Mouse (Mus musculus): ENCODE data around the gene BC004004. TPM values are rescaled to one million over a fixed set of nuclear protein-coding genes. Genes with fewer than 3 reads are reported as not detected.
"Not testable (repeated sequence)": the region's sequence is repeated elsewhere in the genome, so short reads cannot be mapped to it uniquely, and the experiment has no call there.

The BC004004 gene
- polyA plus RNA-seq, 1 experiment from 2014 or later = 71.1 TPM

DNA sequence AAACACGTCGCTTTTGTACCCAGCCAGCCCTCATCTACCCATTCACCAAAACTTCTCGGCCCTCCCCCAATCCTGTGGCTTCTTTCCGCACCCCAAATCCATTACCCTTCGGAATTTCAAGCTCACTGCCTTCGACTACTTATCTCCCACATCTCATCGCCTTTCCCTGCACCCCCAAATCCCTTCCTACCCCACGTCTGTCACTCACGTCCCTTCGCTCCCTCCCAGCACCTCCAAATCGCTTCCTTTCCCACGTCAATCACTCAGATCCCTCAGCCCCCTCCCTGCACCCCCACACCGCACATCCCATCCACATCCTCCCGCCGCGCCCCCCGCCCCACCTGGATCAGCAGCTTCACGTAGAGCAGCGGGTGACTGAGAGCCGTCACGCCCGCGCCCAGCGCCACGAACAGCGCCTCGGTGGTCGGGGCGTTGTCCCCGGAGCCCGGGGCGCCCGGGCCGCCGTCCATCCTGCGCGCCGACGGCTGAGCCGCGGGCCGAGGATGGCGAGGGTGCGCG lies 78.6 kb downstream of the BC004004 start:
- ATAC-seq (ENCODE audit: insufficient read depth) = peak; percentile 29

DNA sequence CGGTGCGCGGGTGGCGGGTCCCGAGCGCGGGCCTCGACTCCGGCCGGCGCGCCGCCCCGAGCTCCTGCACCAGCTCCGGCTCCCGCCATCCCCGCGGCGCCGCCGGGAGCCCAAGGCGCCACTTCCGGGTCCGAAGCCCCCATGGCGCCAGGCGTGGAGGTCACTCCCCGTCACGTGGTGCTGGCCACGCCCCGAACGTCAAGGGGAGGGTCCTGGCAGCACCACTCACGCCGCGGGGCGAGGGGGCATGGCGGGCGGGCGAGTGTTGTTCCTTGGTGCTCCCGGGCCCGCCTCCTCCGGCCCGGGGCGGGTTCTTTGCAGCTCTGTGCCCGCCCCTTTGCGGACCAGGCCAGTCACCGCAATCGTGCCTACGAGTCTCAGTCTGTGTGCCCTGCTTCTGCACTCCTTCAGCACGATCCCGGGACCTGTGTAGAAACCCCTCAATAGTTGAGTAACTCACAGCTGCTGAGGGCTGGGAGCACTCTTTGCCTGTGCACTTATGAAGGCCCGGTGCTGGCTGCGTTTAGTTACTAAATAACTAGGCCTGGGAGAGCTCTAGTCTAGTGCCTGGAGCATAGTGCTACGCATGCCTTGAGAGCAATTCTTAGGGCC lies 79.2 kb downstream of the BC004004 start, which contains the start of gene Mtch1:
TSS of gene Mtch1 (minus strand) at position 290 of the 612 bp plus-strand sequence.
- ATAC-seq (ENCODE audit: insufficient read depth) = peak; percentile 95
- no peak for TF ChIP-seq CTCF (IDR thresholded peaks at IDR 0.05; ENCODE audit: low read depth)
- H3K27me3 ChIP-seq (ENCODE audit: insufficient read depth, low read length) = no peaks in the 10 kb centered on the region

More for the DNA sequence above, 78.6 kb downstream of the BC004004 start:
- Histone ChIP-seq H3K27ac (ENCODE audit: low read depth) (peak overlapping the region; percentile 76), H3K27me3 (ENCODE audit: insufficient read depth, low read length) (no peaks in the 10 kb centered on the region), H3K4me3 (ENCODE audit: low read depth, low read length) (peak overlapping the region; percentile 95), H3K4me1 (ENCODE audit: insufficient read depth) (peaks cover 17% of the 10 kb centered on the region), H3K9ac (peak overlapping the region; percentile 92), H3K36me3 (ENCODE audit: insufficient read depth) (peaks cover 22% of the 10 kb centered on the region; the same call in 1 of the 2 replicates), H3K9me3 (ENCODE audit: low read depth, low read length) (no peaks in the 10 kb centered on the region), H3K4me2 (peak overlapping the region; percentile 62)
- DNase-seq = no peak
- no peak for TF ChIP-seq CTCF (IDR thresholded peaks at IDR 0.05; ENCODE audit: low read depth)
- under 1% methylated on average over 45 of the region's 45 CpGs for WGBS

DNA sequence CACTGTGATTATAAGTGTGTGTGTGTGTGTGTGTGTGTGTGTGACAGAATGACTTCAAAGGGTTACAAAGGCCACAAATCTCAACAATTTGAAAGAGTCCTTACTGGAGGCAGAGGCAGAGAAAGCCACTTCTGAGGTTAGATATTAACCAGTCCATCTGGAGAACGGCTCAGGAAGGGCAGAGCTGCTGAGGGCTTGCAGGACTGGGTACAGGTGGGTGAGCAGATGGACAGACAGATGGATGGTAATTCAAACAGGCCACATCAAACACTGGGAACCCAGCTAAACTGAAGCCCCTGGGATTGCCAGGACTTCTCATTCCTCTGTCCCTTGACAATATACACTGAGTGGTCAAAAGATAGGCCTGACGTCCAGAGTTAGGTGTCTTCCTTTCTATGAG lies 80.4 kb downstream of the BC004004 start:
- DNase-seq (peak; percentile 34), ATAC-seq (ENCODE audit: insufficient read depth) (no peak)
- peak overlapping the region; percentile 24; the same call in 1 of the 2 replicates for H3K27ac ChIP-seq (ENCODE audit: low read depth)
- H3K9ac ChIP-seq = no peak overlapping the region
- H3K4me1 ChIP-seq (ENCODE audit: insufficient read depth) = peaks cover 12% of the 10 kb centered on the region; the same call in 1 of the 2 replicates
- no peak for TF ChIP-seq CTCF (IDR thresholded peaks at IDR 0.05; ENCODE audit: low read depth)
- H3K4me3 ChIP-seq (ENCODE audit: low read depth, low read length) = no peak overlapping the region
- no peak overlapping the region for H3K4me2 ChIP-seq
- H3K27me3 ChIP-seq (ENCODE audit: insufficient read depth, low read length) = no peaks in the 10 kb centered on the region
- H3K36me3 ChIP-seq (ENCODE audit: insufficient read depth) = peaks cover 6% of the 10 kb centered on the region; the same call in 1 of the 2 replicates
- no peaks in the 10 kb centered on the region for H3K9me3 ChIP-seq (ENCODE audit: low read depth, low read length)
- 79% methylated on average over 2 of the region's 2 CpGs for WGBS

More for the DNA sequence above, 79.2 kb downstream of the BC004004 start, which contains the start of gene Mtch1:
- Histone ChIP-seq H3K4me1 (ENCODE audit: insufficient read depth) (peaks cover 12% of the 10 kb centered on the region; the same call in 1 of the 2 replicates), H3K4me3 (ENCODE audit: low read depth, low read length) (peak within 1 kb of the TSS; percentile 95), H3K9ac (peak within 1 kb of the TSS; percentile 92), H3K9me3 (ENCODE audit: low read depth, low read length) (no peaks in the 10 kb centered on the region), H3K27ac (ENCODE audit: low read depth) (peak within 1 kb of the TSS; percentile 76), H3K4me2 (peak within 1 kb of the TSS; percentile 62), H3K36me3 (ENCODE audit: insufficient read depth) (peaks cover 18% of the 10 kb centered on the region; the same call in 1 of the 2 replicates)
- peak; percentile 99 for DNase-seq
- WGBS = under 1% methylated on average over 46 of the region's 53 CpGs

DNA sequence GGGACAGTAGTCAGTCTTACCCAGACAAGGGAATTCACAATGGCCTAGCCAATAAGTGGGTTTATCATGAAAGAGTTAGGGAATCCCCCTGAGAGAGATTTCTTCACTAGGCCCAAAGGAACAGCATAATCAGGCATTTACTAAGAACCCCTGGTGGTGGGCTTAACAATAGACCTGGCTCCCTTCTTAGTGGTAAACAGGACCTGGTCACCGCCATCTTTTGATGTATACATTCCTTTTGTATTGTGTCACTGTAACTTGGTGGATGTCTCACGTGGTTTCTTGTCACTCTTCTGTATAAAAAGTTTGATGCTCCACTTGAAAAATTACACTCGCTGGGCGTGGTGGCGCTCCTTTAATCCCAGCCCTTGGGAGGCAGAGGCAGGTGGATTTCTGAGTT lies 82.5 kb downstream of the BC004004 start:
- DNase-seq; H3K36me3 ChIP-seq (ENCODE audit: insufficient read depth); H3K4me3 ChIP-seq (ENCODE audit: low read depth, low read length); ATAC-seq (ENCODE audit: insufficient read depth); H3K4me2 ChIP-seq; H3K9me3 ChIP-seq (ENCODE audit: low read depth, low read length); H3K27ac ChIP-seq (ENCODE audit: low read depth); H3K9ac ChIP-seq; H3K27me3 ChIP-seq (ENCODE audit: insufficient read depth, low read length): not testable (repeated sequence)
- H3K4me1 ChIP-seq (ENCODE audit: insufficient read depth) = peaks cover 20% of the 10 kb centered on the region
- WGBS = 76% methylated on average over 5 of the region's 5 CpGs

DNA sequence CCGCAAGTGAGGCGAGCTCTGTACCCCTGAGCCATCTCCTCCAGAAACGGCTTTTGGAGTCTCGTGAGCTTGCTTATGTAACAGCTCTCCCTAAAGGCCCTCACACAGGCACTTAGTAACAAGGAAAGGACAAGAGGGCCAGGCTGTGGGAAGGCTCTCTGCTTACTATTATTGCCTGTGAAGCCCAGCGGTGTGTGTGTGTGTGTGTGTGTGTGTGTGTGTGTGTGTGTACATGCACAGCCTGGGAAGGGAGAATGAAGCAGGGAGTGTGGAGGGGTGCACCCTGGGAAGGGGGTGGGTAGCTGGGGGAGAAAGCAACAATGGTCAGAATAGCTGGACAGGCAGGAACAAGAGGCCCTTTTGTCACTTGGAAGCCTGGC lies 86.9 kb downstream of the BC004004 start:
- TF ChIP-seq CTCF (IDR thresholded peaks at IDR 0.05; ENCODE audit: low read depth) = no peak
- Histone ChIP-seq H3K4me3 (ENCODE audit: low read depth, low read length) (no peak overlapping the region), H3K4me1 (ENCODE audit: insufficient read depth) (peaks cover 21% of the 10 kb centered on the region), H3K9ac (no peak overlapping the region; the same call in 1 of the 2 replicates), H3K36me3 (ENCODE audit: insufficient read depth) (no peaks in the 10 kb centered on the region), H3K27ac (ENCODE audit: low read depth) (peak overlapping the region; percentile 93), H3K27me3 (ENCODE audit: insufficient read depth, low read length) (no peaks in the 10 kb centered on the region), H3K4me2 (peak overlapping the region; percentile 61; the same call in 1 of the 2 replicates), H3K9me3 (ENCODE audit: low read depth, low read length) (no peaks in the 10 kb centered on the region)
- WGBS = 34% methylated on average over 5 of the region's 5 CpGs
- ATAC-seq (ENCODE audit: insufficient read depth) (peak; percentile 26; the same call in 1 of the 2 replicates), DNase-seq (peak; percentile 40)

DNA sequence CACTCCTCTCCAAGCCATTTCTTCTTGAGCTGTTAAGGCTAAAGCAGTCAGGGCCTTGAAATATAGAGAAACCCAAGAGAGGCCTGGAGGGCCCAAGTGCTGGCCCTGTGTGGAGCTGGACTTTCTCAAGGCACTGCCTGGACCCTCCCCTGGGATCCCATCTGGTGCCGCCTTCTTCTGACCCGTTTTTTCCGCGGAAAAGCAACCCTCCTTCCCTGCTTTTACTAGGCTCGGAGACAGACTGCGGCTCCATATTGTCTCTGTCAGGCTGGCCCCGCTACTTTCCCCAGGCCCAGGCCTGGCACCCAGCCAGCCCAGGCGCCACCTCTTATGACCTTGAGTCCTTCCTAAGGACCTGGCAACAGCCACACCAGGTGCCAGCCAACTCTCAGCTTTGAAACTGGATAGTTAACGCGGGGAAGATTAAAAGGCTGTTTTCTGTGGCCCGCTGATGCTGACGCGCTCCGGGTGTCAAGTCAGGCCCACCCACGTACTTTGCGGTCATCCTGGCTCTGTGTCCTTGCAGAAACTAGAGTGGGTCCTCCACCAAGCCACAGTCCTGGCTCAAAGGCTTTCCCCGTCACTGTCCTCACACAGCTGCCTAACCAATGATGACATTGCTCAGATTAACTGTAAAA lies 87.4 kb downstream of the BC004004 start:
- DNase-seq = peak; percentile 86
- Histone ChIP-seq H3K36me3 (ENCODE audit: insufficient read depth) (no peaks in the 10 kb centered on the region), H3K4me2 (peak overlapping the region; percentile 61), H3K4me1 (ENCODE audit: insufficient read depth) (peaks cover 21% of the 10 kb centered on the region), H3K4me3 (ENCODE audit: low read depth, low read length) (peak overlapping the region; percentile 31), H3K9ac (peak overlapping the region; percentile 13), H3K27me3 (ENCODE audit: insufficient read depth, low read length) (no peaks in the 10 kb centered on the region), H3K9me3 (ENCODE audit: low read depth, low read length) (no peaks in the 10 kb centered on the region), H3K27ac (ENCODE audit: low read depth) (peak overlapping the region; percentile 93)
- WGBS = 5% methylated on average over 17 of the region's 17 CpGs
- ATAC-seq (ENCODE audit: insufficient read depth) = peak; percentile 79
- TF ChIP-seq CTCF (IDR thresholded peaks at IDR 0.05; ENCODE audit: low read depth) = no peak

DNA sequence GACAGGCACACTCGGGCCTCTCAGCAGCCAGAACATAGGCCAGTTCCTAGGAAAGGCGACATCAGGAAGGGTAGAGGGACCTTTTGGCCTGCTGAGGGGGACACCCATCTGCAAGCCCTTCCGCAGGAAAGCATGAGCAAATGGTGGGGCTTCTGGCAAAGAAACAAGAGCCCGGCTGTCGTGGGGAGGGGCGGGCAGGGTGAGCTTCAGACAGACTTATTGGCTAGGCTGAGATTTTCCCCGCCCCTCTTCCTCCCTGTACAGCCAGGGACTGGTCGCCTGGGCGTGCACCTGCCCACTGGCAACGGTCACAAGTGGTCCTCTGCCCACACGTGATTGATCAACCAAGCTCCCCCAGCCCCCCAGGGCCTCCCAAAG lies 87.9 kb downstream of the BC004004 start:
- Histone ChIP-seq H3K4me2 (peak overlapping the region; percentile 61), H3K9me3 (ENCODE audit: low read depth, low read length) (no peaks in the 10 kb centered on the region), H3K4me1 (ENCODE audit: insufficient read depth) (peaks cover 21% of the 10 kb centered on the region), H3K27me3 (ENCODE audit: insufficient read depth, low read length) (no peaks in the 10 kb centered on the region), H3K9ac (peak overlapping the region; percentile 13), H3K27ac (ENCODE audit: low read depth) (peak overlapping the region; percentile 93), H3K36me3 (ENCODE audit: insufficient read depth) (no peaks in the 10 kb centered on the region), H3K4me3 (ENCODE audit: low read depth, low read length) (peak overlapping the region; percentile 31)
- ATAC-seq (ENCODE audit: insufficient read depth) (peak; percentile 90), DNase-seq (peak; percentile 89)
- 1% methylated on average over 11 of the region's 11 CpGs for WGBS
- TF ChIP-seq CTCF (IDR thresholded peaks at IDR 0.05; ENCODE audit: low read depth) = no peak

Data from lung, embryonic 14.5 days (tissue).